In the genomic region with DNA sequence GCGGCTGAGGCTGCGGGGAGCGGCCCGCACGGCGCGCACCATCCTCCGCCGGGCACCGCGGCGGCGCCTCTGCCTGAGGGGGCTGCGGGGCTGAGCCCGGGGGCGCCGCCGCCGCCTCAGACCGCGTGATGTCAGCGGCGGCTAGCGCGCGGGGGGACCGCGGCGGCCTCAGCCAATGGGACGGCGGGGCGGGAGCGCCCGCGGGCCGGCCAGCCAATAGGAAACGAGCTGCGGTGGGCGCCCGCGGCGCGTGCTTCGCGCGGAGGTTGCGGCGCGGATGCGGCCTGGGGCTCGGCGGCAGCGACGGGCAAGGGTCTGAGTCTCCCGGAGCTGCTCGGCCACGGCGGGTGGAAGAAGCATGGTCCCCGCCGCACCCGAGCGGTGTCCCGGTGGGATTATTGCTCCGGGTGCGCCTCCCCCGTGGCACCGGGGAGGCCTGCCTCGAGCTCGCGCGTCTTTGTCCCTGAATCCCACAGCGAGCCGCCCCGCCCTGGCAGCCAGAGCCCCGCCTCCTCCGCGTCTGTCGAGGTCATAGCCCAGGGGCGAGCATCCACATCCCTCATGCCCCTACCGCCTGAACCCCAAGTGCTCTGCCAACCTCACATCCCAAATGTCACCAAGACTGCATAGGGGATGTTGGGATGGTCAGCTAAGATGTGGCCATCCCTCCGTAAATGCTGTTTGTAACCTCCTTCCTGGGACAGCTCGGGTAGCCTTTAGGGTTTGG, we compare ENCODE assay signal across 8 mouse cellular contexts. TPM values are rescaled to one million over a fixed set of nuclear protein-coding genes. Genes with fewer than 3 reads are reported as not detected.
A peak's percentile ranks its signal among the peaks of the same experiment; 100 is the strongest.
DNase-seq lines count a peak whose midpoint lies in the region; ATAC-seq and TF ChIP-seq lines count a peak whose summit lies in the region.

A gene (minus strand): TSS at position 129 of the 727 bp plus-strand sequence.

- TF ChIP-seq RAD21 in CH12.LX (IDR thresholded peaks at IDR 0.05; ENCODE audit: low read depth, low read length), result no peak

- WGBS in forebrain, embryonic 15.5 days, result 2% methylated on average over 68 of the region's 82 CpGs
- 2% methylated on average over 81 of the region's 82 CpGs for whole genome bisulfite sequencing in lung, adult 2 months
- 1% methylated on average over 71 of the region's 82 CpGs for WGBS in neural tube, embryonic 15.5 days

- H3K79me2 ChIP-seq in CH12.LX (replicated peaks; ENCODE audit: control insufficient read depth, extremely low read depth, insufficient read depth, poor library complexity, severe bottlenecking), result peaks cover 52% of the 10 kb centered on the region

- H3K27me3 ChIP-seq in CH12.LX (replicated peaks), result no peaks in the 10 kb centered on the region
- no peaks in the 10 kb centered on the region for H3K27me3 ChIP-seq in forebrain, embryonic 15.5 days
- H3K27me3 ChIP-seq in neural tube, embryonic 15.5 days (replicated peaks), result no peaks in the 10 kb centered on the region

- peaks cover 36 to 75% of the 10 kb centered on the region in 2 experiments for H3K4me1 ChIP-seq in CH12.LX (ENCODE audit: control insufficient read depth in 1 of 2, insufficient read depth in 2 of 2)
- H3K4me1 ChIP-seq in forebrain, embryonic 15.5 days, result peaks cover 23% of the 10 kb centered on the region
- H3K4me1 ChIP-seq in lung, adult 2 months (ENCODE audit: control insufficient read depth, insufficient read depth, low read length), result 0 out of 2 replicates have a peak, but pooled peaks cover 3% of the 10 kb centered on the region
- H3K4me1 ChIP-seq in neural tube, embryonic 15.5 days, result peaks cover 25% of the 10 kb centered on the region

- peak; percentile 74 for DNase-seq in CH12.LX (ENCODE audit: extremely low read depth)
- DNase-seq in cerebellum, adult 11-12 months, result peak; percentile 74
- peak; percentile 82 to 87 for DNase-seq in heart, postnatal 10 days
- DNase-seq in layer of hippocampus, adult 18-20 months (ENCODE audit: low spot score in 2 of 2), result peak; percentile 83 to 91
- DNase-seq in lung, adult 2 months, result peak; percentile 79
- peak; percentile 87 for DNase-seq in testis, postnatal 10 days (ENCODE audit: low spot score)

- peak; percentile 58 for TF ChIP-seq POLR2A in CH12.LX (IDR thresholded peaks at IDR 0.05; ENCODE audit: low read depth, low read length)
- TF ChIP-seq POLR2A in lung, adult 2 months (IDR thresholded peaks at IDR 0.05; ENCODE audit: borderline replicate concordance, extremely low read depth, low read depth, low read length), result no peak

- H3K4me3 ChIP-seq in CH12.LX (replicated peaks in 1 of 3; ENCODE audit: low read depth in 2 of 3, low read length in 2 of 3, poor library complexity in 1 of 3), result peak within 1 kb of the TSS; percentile 61 to 99 (median 81)
- H3K4me3 ChIP-seq in forebrain, embryonic 15.5 days, result peak within 1 kb of the TSS; percentile 83
- H3K4me3 ChIP-seq in lung, adult 2 months (replicated peaks; ENCODE audit: extremely low read depth, low read depth, low read length), result peak within 1 kb of the TSS; percentile 74
- peak within 1 kb of the TSS; percentile 87 for H3K4me3 ChIP-seq in neural tube, embryonic 15.5 days (replicated peaks)

- dilution Hi-C loops in CH12.LX (cut with MboI; ENCODE audit: extremely low pct_ligation_motif_present, extremely low pct_unique_long_range_greater_than_20kb, low sequenced_read_pairs), result no loop called here

- H3K36me3 ChIP-seq in CH12.LX (replicated peaks in 1 of 2; ENCODE audit: control insufficient read depth in 1 of 2, insufficient read depth in 1 of 2, low read length in 1 of 2), result peaks cover 9 to 10% of the 10 kb centered on the region in 2 experiments
- H3K36me3 ChIP-seq in forebrain, embryonic 15.5 days, result no peaks in the 10 kb centered on the region
- H3K36me3 ChIP-seq in neural tube, embryonic 15.5 days, result no peaks in the 10 kb centered on the region

- TF ChIP-seq EP300 in CH12.LX (IDR thresholded peaks at IDR 0.05; ENCODE audit: low read length), result no peak

- no peak for TF ChIP-seq CTCF in CH12.LX (conservative IDR thresholded peaks at IDR 0.05 in 1 of 2, IDR thresholded peaks at IDR 0.05 in 1 of 2; ENCODE audit: low read depth in 2 of 2, low read length in 2 of 2)
- no peak for TF ChIP-seq CTCF in lung, adult 2 months (IDR thresholded peaks at IDR 0.05; ENCODE audit: insufficient read depth, low read length)

- peak within 1 kb of the TSS; percentile 93 for H3K27ac ChIP-seq in CH12.LX (ENCODE audit: insufficient read depth, low read depth)
- peak within 1 kb of the TSS; percentile 95 for H3K27ac ChIP-seq in forebrain, embryonic 15.5 days (replicated peaks)
- H3K27ac ChIP-seq in neural tube, embryonic 15.5 days (replicated peaks), result peak within 1 kb of the TSS; percentile 98

- ATAC-seq in forebrain, embryonic 15.5 days (replicated peaks), result peak; percentile 98
- peak; percentile 98 for ATAC-seq in neural tube, embryonic 15.5 days (ENCODE audit: low FRiP score)

- in situ Hi-C loops in CH12.LX (cut with MboI; ENCODE audit: low pct_ligation_motif_present, low pct_unique_long_range_greater_than_20kb, low sequenced_read_pairs), result loop anchor here (25.0 kb wide), 1 partner anchor 776 kb away; a partner anchor contains a TSS

- peak within 1 kb of the TSS; percentile 49 for H3K4me2 ChIP-seq in CH12.LX (ENCODE audit: insufficient read depth, low read depth, poor library complexity, severe bottlenecking)
- peak within 1 kb of the TSS; percentile 92 for H3K4me2 ChIP-seq in forebrain, embryonic 15.5 days (replicated peaks)
- peak within 1 kb of the TSS; percentile 93 for H3K4me2 ChIP-seq in neural tube, embryonic 15.5 days

- peak within 1 kb of the TSS; percentile 99 for H3K9ac ChIP-seq in CH12.LX (ENCODE audit: insufficient read depth, low read depth)
- H3K9ac ChIP-seq in forebrain, embryonic 15.5 days (replicated peaks), result peak within 1 kb of the TSS; percentile 95
- H3K9ac ChIP-seq in neural tube, embryonic 15.5 days (replicated peaks), result peak within 1 kb of the TSS; percentile 98

- intact Hi-C loops in heart, postnatal 10 days (cut with DNase I), result no loop called here

- H3K9me3 ChIP-seq in CH12.LX (replicated peaks; ENCODE audit: low read length), result no peaks in the 10 kb centered on the region
- H3K9me3 ChIP-seq in forebrain, embryonic 15.5 days, result no peaks in the 10 kb centered on the region
- no peaks in the 10 kb centered on the region for H3K9me3 ChIP-seq in neural tube, embryonic 15.5 days (replicated peaks)

TF ChIP-seq in CH12.LX, 34 proteins besides CTCF, POLR2A, EP300 and RAD21 (continues in another document):
- TF ChIP-seq UBTF (IDR thresholded peaks at IDR 0.05; ENCODE audit: low read depth, low read length) (peak; percentile 13; the same call in 1 of the 2 replicates), PAX5 (IDR thresholded peaks at IDR 0.05; ENCODE audit: low read length) (no peak), CHD2 (IDR thresholded peaks at IDR 0.05; ENCODE audit: low read length) (no peak; the same call in 1 of the 2 replicates), JUN (IDR thresholded peaks at IDR 0.05; ENCODE audit: insufficient read depth, low read depth, low read length) (no peak), HCFC1 (IDR thresholded peaks at IDR 0.05; ENCODE audit: low read depth, low read length) (no peak), GABPA (IDR thresholded peaks at IDR 0.05; ENCODE audit: insufficient replicate concordance, low read depth, low read length) (no peak), TBP (conservative IDR thresholded peaks at IDR 0.05; ENCODE audit: low read depth, low read length) (no peak), ELF1 (IDR thresholded peaks at IDR 0.05; ENCODE audit: low read depth, low read length) (peak; percentile 46; the same call in 1 of the 2 replicates), E2F4 (IDR thresholded peaks at IDR 0.05; ENCODE audit: insufficient replicate concordance, low read depth, low read length) (no peak), JUND (conservative IDR thresholded peaks at IDR 0.05; ENCODE audit: low read depth, low read length) (no peak), KAT2A (IDR thresholded peaks at IDR 0.05; ENCODE audit: insufficient replicate concordance, low read length) (0 out of 2 replicates have a peak, but pooled peaks have one; percentile 59), TCF12 (IDR thresholded peaks at IDR 0.05; ENCODE audit: low read depth, low read length) (no peak; the same call in 1 of the 2 replicates), RCOR1 (conservative IDR thresholded peaks at IDR 0.05; ENCODE audit: low read depth, low read length) (no peak), POLR2AphosphoS2 (IDR thresholded peaks at IDR 0.05; ENCODE audit: low read depth, low read length) (peak; percentile 94), USF2 (conservative IDR thresholded peaks at IDR 0.05; ENCODE audit: low read depth, low read length) (no peak), USF1 (IDR thresholded peaks at IDR 0.05; ENCODE audit: low read depth, low read length) (peak; percentile 46), BHLHE40 (IDR thresholded peaks at IDR 0.05; ENCODE audit: low read depth, low read length) (peak; percentile 74), SIN3A (IDR thresholded peaks at IDR 0.05; ENCODE audit: low read length) (peak; percentile 28; the same call in 1 of the 2 replicates), MYC (IDR thresholded peaks at IDR 0.05; ENCODE audit: low read depth, low read length) (no peak), NRF1 (IDR thresholded peaks at IDR 0.05; ENCODE audit: low read depth, low read length) (peak; percentile 58), ZNF384 (IDR thresholded peaks at IDR 0.05; ENCODE audit: low read depth, low read length) (no peak), MAZ (IDR thresholded peaks at IDR 0.05; ENCODE audit: low read depth, low read length) (no peak; the same call in 1 of the 2 replicates), MAX (IDR thresholded peaks at IDR 0.05; ENCODE audit: low read length) (peak; percentile 92), ZKSCAN1 (IDR thresholded peaks at IDR 0.05; ENCODE audit: borderline replicate concordance, low read depth, low read length) (no peak), NELFE (IDR thresholded peaks at IDR 0.05; ENCODE audit: low read depth, low read length) (peak; percentile 69), MAFK (IDR thresholded peaks at IDR 0.05; ENCODE audit: insufficient replicate concordance, low read length) (no peak), MXI1 (IDR thresholded peaks at IDR 0.05; ENCODE audit: low read depth, low read length) (peak; percentile 74; the same call in 1 of the 2 replicates), ETS1 (conservative IDR thresholded peaks at IDR 0.05; ENCODE audit: low read depth, low read length) (no peak), ZC3H11A (IDR thresholded peaks at IDR 0.05; ENCODE audit: low read depth, low read length) (no peak)

RNA-seq across cellular contexts. Expression of the gene that starts here (rescaled TPM):
- total RNA-seq in CH12.LX (2012; rRNA removed) (17.2 and 39.3 TPM in 2 replicates), CH12.LX (2014; rRNA removed) (7.2 and 8.7 TPM in 2 replicates)
- polyA plus RNA-seq in CH12.LX (2012; ENCODE audit: insufficient read length, low read depth), result 8.7 and 10.9 TPM in 2 replicates
- polyA plus RNA-seq in forebrain, embryonic 15.5 days (2015; fragmentation: Nextera tagmentation; extraction: Ambion mirVana), result 53.4 and 55.6 TPM in 2 replicates
- total RNA-seq in heart, postnatal 10 days (2021), result 10 to 100 TPM; 10.0 TPM
- total RNA-seq in layer of hippocampus, adult 18-20 months (2021), result 100 to 1,000 TPM; 245 to 252 TPM
- polyA plus RNA-seq in lung, adult 2 months (2012; rRNA removed), result 3.0 and 3.6 TPM in 2 replicates
- 69.9 and 85.4 TPM in 2 replicates for polyA plus RNA-seq in neural tube, embryonic 15.5 days (2015; fragmentation: Nextera tagmentation; extraction: Ambion mirVana)

Comparison
In these comparisons a context has a peak if more than half of its experiments do, and no peak if none do; other contexts are left out.
1. Peak in every context shown above with its lines: DNase-seq, ATAC-seq, H3K4me3 ChIP-seq and H3K27ac ChIP-seq.
2. RNA of the gene that starts here (total RNA-seq): 245 to 252 TPM in layer of hippocampus, adult 18-20 months; 7.2 to 39.3 TPM in CH12.LX and 10.0 TPM in heart, postnatal 10 days; every median in the first group is over 4 times any median in the second.